Mouse (Mus musculus): Measurements from ENCODE around the gene Sult1a1. TPM values are rescaled to one million over a fixed set of nuclear protein-coding genes. Genes with fewer than 3 reads are reported as not detected.
A peak's percentile ranks its signal among the peaks of the same experiment; 100 is the strongest.

Sult1a1 gene
- polyA plus RNA-seq, 1 experiment from 2014 or later = 1.4 TPM

DNA sequence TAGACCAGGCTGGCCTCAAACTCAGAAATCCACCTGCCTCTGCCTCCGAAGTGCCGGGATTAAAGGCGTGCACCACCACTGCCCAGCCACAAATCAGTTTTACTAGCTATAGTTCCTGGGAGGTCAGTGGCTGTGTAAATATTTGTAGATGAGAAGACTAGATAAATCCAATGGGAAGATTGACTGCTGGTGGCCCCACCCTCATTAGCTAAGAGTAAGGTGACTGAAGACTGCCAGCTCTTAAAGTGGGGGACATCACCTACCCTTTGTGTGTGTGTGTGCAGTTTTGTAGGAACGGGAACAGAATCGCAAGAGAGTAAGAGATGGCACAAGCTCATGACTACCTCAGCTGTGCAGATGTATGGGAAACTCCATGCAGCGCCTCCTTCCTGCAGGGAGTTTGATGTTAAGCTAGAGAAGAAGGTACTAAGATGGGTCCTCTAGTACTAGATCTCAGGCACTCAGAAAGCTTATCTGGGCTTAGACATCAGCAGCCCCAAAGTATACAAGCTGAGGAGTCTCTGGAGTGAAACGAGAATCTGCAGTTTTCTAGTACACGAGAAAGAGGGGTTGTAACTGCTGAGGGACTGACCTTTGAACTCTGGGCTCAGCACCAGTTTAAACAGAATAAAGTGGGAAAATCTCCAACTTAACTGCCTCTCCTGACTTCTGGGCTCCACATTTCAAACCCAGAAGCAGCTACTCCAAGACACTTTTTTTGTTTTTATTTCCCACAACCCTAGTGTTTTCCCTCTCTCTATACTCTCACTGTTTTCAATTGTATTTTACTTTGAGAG is 2.5 kb upstream of the Sult1a1 start:
- ATAC-seq (ENCODE audit: low read depth) = no peak
- Histone ChIP-seq H3K9me3 (no peaks in the 10 kb centered on the region), H3K27ac (replicated peaks) (no peak overlapping the region), H3K4me2 (no peak overlapping the region), H3K4me1 (replicated peaks) (no peaks in the 10 kb centered on the region), H3K4me3 (no peak overlapping the region), H3K9ac (no peak overlapping the region), H3K27me3 (no peaks in the 10 kb centered on the region), H3K36me3 (peaks cover 25% of the 10 kb centered on the region; the same call in 1 of the 2 replicates)
- 82% methylated on average over 8 of the region's 8 CpGs for whole genome bisulfite sequencing

DNA sequence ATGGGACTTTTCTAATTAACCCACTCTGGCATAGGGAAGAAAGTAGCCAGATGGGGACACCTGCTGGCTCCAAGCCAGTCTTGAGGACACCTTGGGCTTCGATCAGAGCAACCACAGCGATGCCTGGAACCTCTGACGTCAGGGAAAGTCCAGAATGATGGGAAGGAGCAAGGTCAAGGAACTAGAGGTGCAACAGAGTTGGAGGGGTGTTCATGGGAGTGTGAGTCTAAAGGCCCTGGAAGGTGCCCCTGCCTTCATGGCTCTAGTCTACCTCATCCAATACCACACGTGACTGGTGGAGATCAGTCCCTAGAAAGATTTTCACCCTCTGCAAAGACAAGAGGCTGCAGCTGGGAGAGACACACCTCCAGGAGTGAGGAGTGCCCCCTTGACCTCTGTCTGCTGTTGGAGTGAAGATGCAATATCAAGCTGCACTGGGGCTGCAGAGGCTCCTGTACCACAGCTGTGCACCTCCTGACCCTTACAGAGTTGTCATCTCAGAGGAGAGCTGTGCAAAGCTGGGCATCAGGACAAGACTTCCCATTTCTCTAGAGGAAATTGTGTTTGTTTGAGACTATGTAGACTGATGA is 494 bp upstream of the Sult1a1 start:
- Histone ChIP-seq H3K27ac (replicated peaks) (no peak overlapping the region), H3K36me3 (peaks cover 43% of the 10 kb centered on the region), H3K9me3 (no peaks in the 10 kb centered on the region), H3K4me1 (replicated peaks) (no peaks in the 10 kb centered on the region), H3K4me3 (no peak overlapping the region), H3K27me3 (no peaks in the 10 kb centered on the region), H3K4me2 (no peak overlapping the region), H3K9ac (no peak overlapping the region)
- 88% methylated on average over 4 of the region's 4 CpGs for WGBS
- no peak for ATAC-seq (ENCODE audit: low read depth)

DNA sequence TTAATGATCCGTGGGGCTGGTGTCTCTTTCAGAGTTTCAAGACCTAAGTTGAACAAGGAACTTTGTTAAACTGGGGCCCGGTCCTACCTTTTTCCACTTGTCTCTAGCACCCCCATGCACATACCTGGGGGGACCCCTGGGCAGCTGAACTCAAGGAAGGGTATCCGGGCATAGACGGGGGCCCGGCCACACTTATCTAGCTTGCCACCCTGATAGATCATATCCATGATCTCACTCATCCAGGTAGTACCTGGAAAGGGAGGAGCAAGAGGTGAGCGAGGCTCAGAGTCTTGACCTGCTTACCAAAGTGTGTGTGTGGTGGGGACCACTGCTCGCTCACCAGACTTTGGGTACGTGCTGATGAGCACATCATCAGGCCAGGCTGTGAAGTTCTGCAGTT is 1.1 kb downstream of the Sult1a1 start:
- WGBS = 98% methylated on average over 8 of the region's 8 CpGs

DNA sequence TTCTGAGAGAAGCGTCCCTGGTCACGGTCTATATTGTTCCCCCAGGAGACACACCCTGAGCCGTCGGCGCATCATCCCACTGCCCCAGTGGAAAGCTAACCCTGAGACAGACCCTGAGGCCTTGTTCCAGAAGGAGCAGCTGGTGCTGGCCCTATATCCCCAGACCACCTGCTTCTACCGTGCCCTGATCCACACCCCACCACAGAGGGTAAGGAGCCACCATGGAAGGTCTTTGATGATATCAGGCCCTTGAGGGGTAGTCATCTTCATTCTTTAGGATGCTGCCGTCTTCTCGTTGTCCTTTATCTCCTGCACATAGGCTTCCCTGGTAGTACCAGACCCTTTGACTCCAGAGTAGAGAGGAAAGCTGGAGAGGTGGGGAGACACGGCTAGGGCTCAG is 4.1 kb downstream of the Sult1a1 start:
- H3K27ac ChIP-seq (replicated peaks) = no peak overlapping the region
- WGBS = 90% methylated on average over 9 of the region's 9 CpGs

More for the DNA sequence above, 1.1 kb downstream of the Sult1a1 start:
- no peaks in the 10 kb centered on the region for H3K9me3 ChIP-seq
- H3K4me2 ChIP-seq = no peak overlapping the region
- H3K27ac ChIP-seq (replicated peaks) = no peak overlapping the region
- no peak overlapping the region for H3K4me3 ChIP-seq
- H3K9ac ChIP-seq = no peak overlapping the region
- no peaks in the 10 kb centered on the region for H3K27me3 ChIP-seq
- ATAC-seq (ENCODE audit: low read depth) = no peak
- peaks cover 49% of the 10 kb centered on the region for H3K36me3 ChIP-seq
- no peaks in the 10 kb centered on the region for H3K4me1 ChIP-seq (replicated peaks)

DNA sequence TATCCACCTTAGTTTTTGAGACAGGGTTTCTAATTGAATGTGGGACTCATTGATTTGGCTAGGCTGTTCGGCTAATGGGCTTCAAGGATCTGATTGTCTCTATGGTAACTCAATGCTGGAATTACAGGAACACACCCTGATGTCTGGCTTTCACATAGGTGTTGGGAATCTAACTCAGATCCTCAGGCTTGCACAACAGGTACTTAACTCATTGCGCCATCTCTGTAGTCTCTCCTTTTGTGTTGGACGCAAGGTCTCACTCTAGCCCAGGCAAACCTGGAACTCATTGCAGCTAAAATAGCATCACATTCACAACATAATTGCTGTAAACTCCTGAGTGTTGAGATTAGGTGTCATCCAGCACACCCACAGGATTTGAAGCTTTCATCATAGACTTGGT is 6.1 kb downstream of the Sult1a1 start:
- H3K36me3 ChIP-seq = peaks cover 56% of the 10 kb centered on the region
- no peak overlapping the region for H3K27ac ChIP-seq (replicated peaks)
- H3K9me3 ChIP-seq = no peaks in the 10 kb centered on the region
- no peak overlapping the region for H3K9ac ChIP-seq
- WGBS = 93% methylated on average over 3 of the region's 3 CpGs
- no peak for ATAC-seq (ENCODE audit: low read depth)
- H3K4me2 ChIP-seq = no peak overlapping the region
- no peaks in the 10 kb centered on the region for H3K4me1 ChIP-seq (replicated peaks)
- no peaks in the 10 kb centered on the region for H3K27me3 ChIP-seq
- H3K4me3 ChIP-seq = no peak overlapping the region

More for the DNA sequence above, 4.1 kb downstream of the Sult1a1 start:
- H3K4me2 ChIP-seq = no peak overlapping the region
- H3K4me3 ChIP-seq = no peak overlapping the region
- no peak overlapping the region for H3K9ac ChIP-seq
- no peaks in the 10 kb centered on the region for H3K27me3 ChIP-seq
- peaks cover 49% of the 10 kb centered on the region for H3K36me3 ChIP-seq
- no peaks in the 10 kb centered on the region for H3K4me1 ChIP-seq (replicated peaks)
- no peak for ATAC-seq (ENCODE audit: low read depth)
- no peaks in the 10 kb centered on the region for H3K9me3 ChIP-seq

DNA sequence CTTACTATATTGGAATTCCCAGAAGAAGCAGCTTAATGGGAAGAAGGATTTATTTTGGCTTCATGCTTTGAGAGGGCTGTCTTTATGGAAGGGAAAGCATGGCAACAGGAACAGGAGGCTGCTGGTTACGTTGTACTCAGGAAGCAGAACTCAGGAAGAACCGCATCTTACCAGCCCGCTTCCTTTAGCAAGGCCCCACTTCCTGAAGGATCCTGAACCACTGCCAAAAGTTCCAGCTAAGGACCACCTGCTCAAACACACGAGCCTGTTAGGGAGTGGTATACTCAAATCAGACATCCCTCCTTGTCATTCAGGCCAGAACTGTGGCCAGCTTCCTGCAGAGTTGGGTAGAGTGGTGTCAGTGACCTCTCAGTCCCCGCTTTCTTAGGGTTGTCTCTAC is 7.8 kb downstream of the Sult1a1 start:
- H3K4me2 ChIP-seq = no peak overlapping the region
- no peaks in the 10 kb centered on the region for H3K27me3 ChIP-seq
- ATAC-seq (ENCODE audit: low read depth) = no peak
- peaks cover 65% of the 10 kb centered on the region for H3K36me3 ChIP-seq
- H3K27ac ChIP-seq (replicated peaks) = 0 out of 2 replicates have a peak overlapping the region, but pooled peaks have one; percentile 33
- H3K9ac ChIP-seq = no peak overlapping the region
- 89% methylated on average over 5 of the region's 5 CpGs for WGBS
- no peaks in the 10 kb centered on the region for H3K4me1 ChIP-seq (replicated peaks)
- no peak overlapping the region for H3K4me3 ChIP-seq
- H3K9me3 ChIP-seq = no peaks in the 10 kb centered on the region

DNA sequence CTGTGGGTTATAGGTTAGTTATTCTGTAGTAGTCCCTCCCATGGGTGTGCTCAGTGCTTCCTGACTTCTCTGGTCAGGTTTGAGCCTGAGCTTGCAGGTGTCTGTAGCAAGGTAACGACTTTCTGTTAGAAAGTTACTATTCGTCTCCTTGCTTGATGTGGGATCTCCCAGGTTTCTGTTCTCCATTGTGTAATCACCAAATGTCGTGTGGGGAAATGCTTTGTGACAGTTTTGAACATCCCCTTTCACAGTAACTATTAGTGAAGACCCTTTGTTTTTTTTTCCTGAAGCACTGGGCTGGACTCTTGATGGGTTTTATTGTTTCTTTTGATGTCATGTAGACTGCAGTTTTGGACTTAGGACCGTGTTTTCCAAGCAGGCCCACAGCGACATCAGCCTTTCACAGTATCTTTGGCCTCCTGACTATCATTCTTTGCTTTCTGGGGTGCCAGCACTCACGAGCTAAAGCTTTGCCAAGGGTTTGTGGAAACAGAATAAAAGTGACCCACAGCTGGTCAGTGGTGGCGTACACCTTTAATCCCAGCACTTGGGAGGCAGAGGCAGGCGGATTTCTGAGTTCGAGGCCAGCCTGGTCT is 8.6 kb downstream of the Sult1a1 start:
- no peak for ATAC-seq (ENCODE audit: low read depth)
- no peaks in the 10 kb centered on the region for H3K4me1 ChIP-seq (replicated peaks)
- H3K27me3 ChIP-seq = no peaks in the 10 kb centered on the region
- H3K9ac ChIP-seq = no peak overlapping the region
- no peak overlapping the region for H3K4me3 ChIP-seq
- no peak overlapping the region for H3K4me2 ChIP-seq
- WGBS = 83% methylated on average over 9 of the region's 9 CpGs
- peaks cover 62% of the 10 kb centered on the region for H3K36me3 ChIP-seq
- H3K27ac ChIP-seq (replicated peaks) = no peak overlapping the region
- H3K9me3 ChIP-seq = no peaks in the 10 kb centered on the region

DNA sequence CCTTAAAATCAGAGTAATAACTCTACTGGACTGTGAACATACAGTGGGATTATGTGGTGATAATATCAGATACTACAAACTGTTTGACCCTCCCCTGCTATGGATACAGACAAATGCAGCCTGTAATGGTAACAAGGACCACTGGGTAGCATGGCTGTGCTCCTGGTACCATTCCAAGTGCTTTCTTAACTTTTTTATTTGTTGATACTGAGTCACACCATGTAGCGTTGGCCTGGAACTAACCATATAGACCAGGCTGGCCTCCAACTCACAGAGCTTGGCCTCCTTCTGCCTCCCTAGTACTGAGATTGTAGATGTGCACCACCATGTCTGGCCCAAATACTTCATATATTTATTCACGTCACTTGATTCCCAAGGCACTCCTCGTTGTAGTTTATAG is 11.0 kb downstream of the Sult1a1 start:
- Histone ChIP-seq H3K36me3 (peaks cover 51% of the 10 kb centered on the region), H3K9me3 (no peaks in the 10 kb centered on the region), H3K4me3 (no peak overlapping the region), H3K27me3 (no peaks in the 10 kb centered on the region), H3K4me2 (no peak overlapping the region), H3K9ac (no peak overlapping the region), H3K27ac (replicated peaks) (no peak overlapping the region), H3K4me1 (replicated peaks) (no peaks in the 10 kb centered on the region)
- no peak for ATAC-seq (ENCODE audit: low read depth)
- WGBS = 95% methylated on average over 3 of the region's 3 CpGs

DNA sequence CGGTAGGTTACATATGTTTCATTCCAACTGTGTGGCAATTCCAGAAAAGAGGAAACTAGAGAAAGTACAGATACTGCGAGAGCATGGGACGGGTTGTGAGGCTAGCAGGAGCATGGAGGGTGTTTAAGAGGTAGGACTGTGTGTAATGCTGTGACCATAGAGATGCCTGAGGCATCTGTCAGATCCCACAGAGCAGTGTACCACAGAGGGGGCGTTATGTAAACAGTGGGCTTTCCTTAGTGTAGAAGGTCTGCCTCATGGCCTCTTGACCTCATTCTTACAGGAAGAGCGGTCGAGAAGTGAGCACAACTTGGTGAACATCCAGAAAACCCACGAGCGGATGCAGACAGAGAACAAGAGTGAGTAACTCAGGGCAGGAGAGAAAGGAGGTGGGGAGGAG is 12.6 kb downstream of the Sult1a1 start:
- Histone ChIP-seq H3K4me3 (no peak overlapping the region), H3K9ac (no peak overlapping the region), H3K4me1 (replicated peaks) (no peaks in the 10 kb centered on the region), H3K27me3 (no peaks in the 10 kb centered on the region), H3K4me2 (no peak overlapping the region), H3K27ac (replicated peaks) (no peak overlapping the region), H3K9me3 (no peaks in the 10 kb centered on the region), H3K36me3 (peaks cover 51% of the 10 kb centered on the region)
- WGBS = 75% methylated on average over 8 of the region's 8 CpGs
- no peak for ATAC-seq (ENCODE audit: low read depth)

DNA sequence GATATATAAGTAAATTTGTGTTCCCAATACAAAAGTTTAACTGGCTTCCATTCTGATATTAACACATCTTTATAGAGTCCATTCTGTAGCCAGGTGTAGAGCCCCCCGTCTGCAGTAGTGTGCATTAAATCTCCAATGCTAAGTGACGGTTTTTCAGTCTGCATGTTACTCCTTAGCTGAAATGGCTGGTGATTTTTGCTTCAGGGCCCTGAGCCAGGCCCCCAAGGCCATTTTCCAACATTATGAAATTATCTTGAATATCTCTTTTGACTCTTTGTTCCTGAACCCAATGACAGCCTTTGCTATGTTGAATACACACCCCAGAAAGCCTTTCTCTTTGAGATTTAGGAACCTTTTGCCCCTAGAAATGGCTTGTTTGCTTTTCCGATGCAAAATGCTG is 16.5 kb downstream of the Sult1a1 start:
- H3K4me3 ChIP-seq = no peak overlapping the region
- no peak for ATAC-seq (ENCODE audit: low read depth)
- 83% methylated on average over 3 of the region's 3 CpGs for WGBS
- H3K9me3 ChIP-seq = no peaks in the 10 kb centered on the region
- H3K27ac ChIP-seq (replicated peaks) = no peak overlapping the region
- H3K27me3 ChIP-seq = no peaks in the 10 kb centered on the region
- no peak overlapping the region for H3K4me2 ChIP-seq
- H3K4me1 ChIP-seq (replicated peaks) = no peaks in the 10 kb centered on the region
- no peak overlapping the region for H3K9ac ChIP-seq
- H3K36me3 ChIP-seq = peaks cover 28% of the 10 kb centered on the region

DNA sequence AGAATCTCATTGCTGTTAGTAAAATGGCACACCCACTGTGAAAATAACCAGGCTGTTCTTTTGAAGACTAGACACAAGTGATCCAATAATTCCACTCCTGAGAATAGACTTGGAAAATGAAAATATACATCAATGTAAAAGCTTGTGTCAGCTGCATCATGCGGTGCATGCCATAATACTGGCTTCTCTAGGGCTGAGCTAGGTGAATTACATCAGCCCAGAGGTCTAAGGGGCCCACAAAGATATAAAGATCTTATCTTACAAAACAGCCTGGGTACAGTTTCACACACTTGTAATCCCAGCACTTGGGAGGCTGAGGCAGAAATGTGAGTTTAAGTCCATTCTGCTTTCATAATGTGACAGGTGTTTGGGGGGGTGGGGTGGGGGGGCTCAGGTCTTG is 18.7 kb downstream of the Sult1a1 start:
- H3K27ac ChIP-seq (replicated peaks) = peak overlapping the region; percentile 38
- H3K9ac ChIP-seq = no peak overlapping the region
- no peaks in the 10 kb centered on the region for H3K4me1 ChIP-seq (replicated peaks)
- H3K4me3 ChIP-seq = no peak overlapping the region
- 0 out of 2 replicates have a peak, but pooled peaks cover 10% of the 10 kb centered on the region for H3K36me3 ChIP-seq
- H3K9me3 ChIP-seq = no peaks in the 10 kb centered on the region
- 75% methylated on average over 1 of the region's 1 CpGs for WGBS
- no peaks in the 10 kb centered on the region for H3K27me3 ChIP-seq
- no peak for ATAC-seq (ENCODE audit: low read depth)
- H3K4me2 ChIP-seq = no peak overlapping the region

DNA sequence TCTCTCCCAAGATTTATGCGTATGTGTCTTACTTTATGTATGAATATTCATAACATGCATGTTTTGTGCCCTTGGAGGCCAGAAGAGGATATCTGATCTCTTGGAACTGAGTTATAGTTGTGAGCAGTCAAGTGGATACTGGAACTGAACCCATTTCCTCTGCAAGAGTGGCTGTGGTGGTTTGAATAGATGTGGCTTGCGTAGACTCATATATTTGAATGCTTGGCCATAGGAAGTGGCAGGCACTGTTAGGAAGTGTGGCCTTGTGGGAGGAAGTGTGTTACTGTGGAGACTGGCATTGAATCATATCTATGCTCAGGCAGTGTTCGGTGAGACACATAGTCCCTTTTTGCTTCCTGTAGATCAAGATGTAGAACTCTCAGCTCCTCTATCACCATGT is 20.5 kb downstream of the Sult1a1 start:
- Histone ChIP-seq H3K9me3 (no peaks in the 10 kb centered on the region), H3K4me1 (replicated peaks) (peaks cover 4% of the 10 kb centered on the region), H3K9ac (no peak overlapping the region), H3K27me3 (no peaks in the 10 kb centered on the region), H3K4me2 (no peak overlapping the region), H3K4me3 (no peak overlapping the region), H3K27ac (replicated peaks) (no peak overlapping the region), H3K36me3 (no peaks in the 10 kb centered on the region)
- no peak for ATAC-seq (ENCODE audit: low read depth)
- WGBS = 89% methylated on average over 3 of the region's 3 CpGs
